Mouse (Mus musculus) urinary bladder, adult 2 months (tissue): Measurements from ENCODE around the gene Hspb8. TPM values are rescaled to one million over a fixed set of nuclear protein-coding genes. Genes with fewer than 3 reads are reported as not detected.
A peak's percentile ranks its signal among the peaks of the same experiment; 100 is the strongest.
"Not testable (repeated sequence)": the region's sequence is repeated elsewhere in the genome, so short reads cannot be mapped to it uniquely, and the experiment has no call there.

Source experiments
- DNase-seq: peaks from one replicate; pipeline ENCODE4 v3.0.0; 2022; ENCODE audit warnings: low spot score
- polyA plus RNA-seq: library from polyadenylated mRNA; depleted of rRNA; stranded (reverse); fragments of >200 nt; gene quantifications from 2 replicates; pipeline ENCODE4 v1.2.3, GENCODE M21; 2012

Gene Hspb8
- polyA plus RNA-seq, 1 experiment: 229 TPM

GRCm38 (mm10) chr5:116434976-116435850 lies 12.5 kb upstream of the Hspb8 start:
- no peak for DNase-seq

GRCm38 (mm10) chr5:116432871-116433270 lies 10.2 kb upstream of the Hspb8 start:
- DNase-seq: no peak

GRCm38 (mm10) chr5:116426701-116427100 lies 4.0 kb upstream of the Hspb8 start:
- DNase-seq: no peak

GRCm38 (mm10) chr5:116425709-116426108 lies 3.0 kb upstream of the Hspb8 start:
- not testable (repeated sequence) for DNase-seq

DNA sequence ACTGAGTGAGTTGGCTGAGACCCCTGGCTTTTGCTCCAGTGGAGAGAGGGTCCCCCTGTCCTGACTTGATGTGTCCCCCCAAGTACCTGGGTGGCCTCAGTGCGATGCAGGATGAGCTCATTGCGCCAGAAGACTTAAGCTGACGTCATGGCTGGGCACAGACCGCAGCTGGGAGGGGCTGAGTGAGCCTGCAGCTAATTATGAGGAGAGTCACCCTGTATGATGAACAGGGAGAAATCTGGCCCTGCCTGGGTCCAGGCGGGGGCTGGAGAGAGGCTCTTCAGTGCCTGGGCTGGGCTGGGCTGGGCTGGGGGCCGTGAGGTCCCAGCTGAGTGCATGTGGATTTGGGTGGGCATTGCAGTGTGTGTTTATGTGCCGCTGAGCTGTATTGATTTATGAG lies 2.6 kb upstream of the Hspb8 start:
- DNase-seq: no peak

GRCm38 (mm10) chr5:116423746-116424145 lies 1.1 kb upstream of the Hspb8 start:
- DNase-seq: no peak

DNA sequence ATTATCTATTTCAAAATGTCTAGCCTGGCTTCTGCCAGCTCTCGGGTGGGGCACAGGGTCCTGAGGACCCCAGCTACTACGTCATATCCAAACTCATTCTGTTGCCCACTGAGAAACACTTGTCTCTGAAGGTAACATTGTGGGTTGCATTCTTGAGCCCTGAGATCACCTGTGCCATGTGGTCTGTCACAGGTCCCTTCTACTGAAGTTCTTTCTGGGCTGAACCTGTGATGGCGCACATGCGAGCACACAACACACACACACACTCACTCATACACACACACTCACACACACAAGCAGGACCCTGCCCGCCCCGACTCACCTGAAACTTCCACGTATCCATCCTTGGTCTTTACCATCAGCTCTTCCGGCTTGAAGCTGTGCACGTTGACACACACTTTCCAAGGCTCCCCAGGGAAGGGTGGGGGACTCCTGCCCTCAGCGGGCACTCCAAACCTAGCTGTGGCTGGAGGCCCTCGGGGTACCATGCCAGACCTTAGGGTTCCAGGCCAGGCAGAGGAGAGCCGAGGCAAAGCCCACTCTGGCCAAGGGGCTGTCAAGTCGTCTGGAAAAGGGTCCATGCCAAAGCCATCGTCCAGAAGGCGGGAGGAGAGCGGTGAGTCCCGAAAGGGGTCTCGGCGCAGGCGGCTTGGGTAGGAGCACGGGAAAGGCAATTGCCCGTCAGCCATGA lies 728 bp downstream of the Hspb8 start:
- peak; percentile 32 for DNase-seq

GRCm38 (mm10) chr5:116420759-116421225 lies 1.9 kb downstream of the Hspb8 start:
- peak; percentile 54 for DNase-seq

GRCm38 (mm10) chr5:116420213-116420612 lies 2.5 kb downstream of the Hspb8 start:
- no peak for DNase-seq

DNA sequence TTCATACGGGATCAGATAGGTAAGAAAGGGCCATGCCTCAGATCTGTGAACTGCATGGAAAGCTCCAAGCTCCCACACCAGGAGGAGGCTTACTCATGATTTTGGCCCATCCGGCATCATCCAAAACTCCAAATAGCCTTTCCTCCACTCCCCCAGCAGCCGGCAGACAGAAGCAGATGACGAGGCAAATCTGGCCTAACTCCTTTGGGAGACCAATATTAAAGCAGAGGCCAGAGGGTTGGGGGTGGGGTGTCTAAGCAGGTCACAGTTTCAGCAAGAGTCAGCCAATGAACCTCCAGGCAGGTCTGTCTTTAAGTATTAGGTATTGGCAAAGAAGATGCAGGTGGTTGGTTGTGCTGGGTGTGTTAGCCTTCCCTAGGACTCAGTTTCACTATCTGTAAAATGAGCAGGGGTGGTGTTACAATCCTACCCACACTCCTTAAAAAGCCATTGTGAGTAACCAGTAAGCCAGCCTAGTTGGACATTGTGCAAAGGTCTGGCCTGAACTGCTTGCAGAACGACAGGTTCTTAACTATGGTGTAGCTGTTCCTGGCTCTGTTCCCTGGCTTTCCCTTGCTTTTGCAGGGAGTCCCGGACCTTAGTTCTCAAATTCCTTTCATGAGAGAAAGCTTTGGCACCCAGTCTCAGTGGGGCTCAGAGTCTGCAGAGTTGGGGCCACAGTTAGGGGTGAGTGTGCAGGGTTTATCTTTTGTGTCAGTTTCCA lies 3.2 kb downstream of the Hspb8 start:
- DNase-seq: no peak

DNA sequence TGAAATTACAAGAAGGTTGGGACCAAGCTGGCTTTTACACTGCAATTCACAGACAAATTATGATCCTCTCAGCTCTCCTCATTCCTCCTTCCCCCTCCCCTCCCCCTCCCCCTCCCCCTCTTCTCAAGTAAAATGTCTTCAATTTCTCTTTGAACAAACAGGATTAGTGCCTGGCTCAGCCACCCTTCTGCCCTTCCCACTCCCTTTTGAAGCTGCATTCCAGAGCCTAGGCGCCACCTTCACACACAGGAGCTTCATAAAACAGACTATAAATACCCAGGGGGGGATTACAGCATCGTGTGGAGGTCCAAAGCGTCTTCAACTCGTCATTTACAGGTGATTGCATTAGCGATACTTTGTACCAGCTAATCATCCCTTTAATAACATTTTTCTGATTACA lies 6.5 kb downstream of the Hspb8 start:
- DNase-seq: no peak

GRCm38 (mm10) chr5:116409689-116410590 lies 12.7 kb downstream of the Hspb8 start:
- DNase-seq: no peak

DNA sequence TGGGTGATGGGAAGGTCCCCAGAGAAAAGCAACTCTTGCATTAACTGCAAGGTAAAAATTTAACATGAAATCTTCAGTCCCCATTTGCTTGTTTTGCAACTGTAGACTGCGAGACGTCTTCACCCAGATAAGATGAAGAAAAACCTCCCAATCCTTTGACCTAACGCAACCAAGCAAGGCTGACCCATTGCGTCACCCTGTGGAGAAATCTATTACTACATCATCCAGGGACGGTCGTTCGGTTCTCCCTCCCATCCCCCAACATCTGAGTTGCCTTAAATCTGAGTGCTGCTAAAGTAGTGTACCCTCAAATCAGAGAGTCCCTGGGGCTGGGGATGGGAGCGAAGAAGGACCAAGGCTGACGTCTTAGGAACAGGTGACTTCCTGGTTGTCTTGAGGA lies 13.7 kb downstream of the Hspb8 start:
- no peak for DNase-seq

DNA sequence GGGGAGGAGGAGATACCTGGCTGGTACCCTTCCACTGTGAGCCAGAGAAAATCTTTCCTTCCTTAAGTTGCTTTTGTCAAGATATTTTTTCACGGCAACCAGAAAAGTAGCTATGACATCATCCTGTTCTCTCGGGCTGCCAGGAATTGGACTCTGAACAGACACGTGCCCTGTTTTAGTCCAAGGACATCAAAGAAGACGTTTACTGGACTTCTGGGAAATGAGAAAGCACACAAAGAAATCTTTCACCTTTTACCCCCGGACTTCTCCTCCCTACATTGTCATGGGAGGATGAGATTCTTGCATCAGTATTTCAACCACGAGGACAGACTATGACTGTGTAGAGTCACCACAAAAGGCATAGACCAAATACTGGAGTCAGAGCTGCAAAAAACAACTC lies 14.7 kb downstream of the Hspb8 start:
- DNase-seq: no peak

DNA sequence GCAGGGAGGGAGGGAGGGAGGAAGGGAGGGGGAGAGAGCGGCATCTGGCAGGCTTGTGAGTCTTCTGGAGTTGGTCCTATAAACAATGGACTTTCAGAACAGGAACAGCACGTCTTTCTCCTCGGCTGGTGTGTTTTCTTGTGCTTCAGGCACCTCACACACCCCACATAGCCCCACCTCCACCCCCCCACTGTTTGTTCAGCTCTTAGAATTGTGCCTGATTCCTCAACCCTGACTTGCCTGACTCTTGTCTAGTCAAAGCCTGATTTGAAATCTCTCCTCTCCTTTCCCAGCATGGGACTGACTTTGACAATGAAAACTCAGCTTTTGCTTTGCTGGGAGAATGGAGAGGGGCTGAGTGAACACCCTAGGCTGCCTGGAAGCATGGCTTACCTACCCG lies 15.3 kb downstream of the Hspb8 start:
- DNase-seq: no peak

- DNase-seq: no peak
Measured at GRCm38 (mm10) chr5:116406507-116406906, 16.2 kb downstream of the Hspb8 start.

- no peak for DNase-seq
Measured at GRCm38 (mm10) chr5:116405934-116406333, 16.7 kb downstream of the Hspb8 start.

DNA sequence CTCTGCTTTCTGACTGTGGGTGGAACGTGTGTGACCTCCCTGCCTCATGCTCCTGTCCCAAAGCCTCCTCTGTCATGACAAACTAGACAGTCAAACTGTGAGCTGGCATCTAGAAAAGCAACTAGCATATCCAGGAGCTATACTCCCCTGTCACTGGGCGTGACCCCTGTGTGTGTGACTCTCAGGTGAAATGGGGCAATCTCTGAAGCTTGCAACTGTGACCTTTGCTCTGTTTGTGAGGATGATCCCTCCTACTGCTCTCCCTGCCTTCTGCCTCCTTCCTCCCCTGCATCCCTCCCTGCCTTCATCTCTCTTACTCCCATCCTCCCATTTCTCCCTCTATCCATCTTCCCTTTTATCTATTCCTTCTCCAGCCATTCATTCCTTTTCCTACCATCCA lies 18.6 kb downstream of the Hspb8 start:
- DNase-seq: no peak

- DNase-seq: no peak
Measured at GRCm38 (mm10) chr5:116400801-116401200, 21.9 kb downstream of the Hspb8 start.

DNA sequence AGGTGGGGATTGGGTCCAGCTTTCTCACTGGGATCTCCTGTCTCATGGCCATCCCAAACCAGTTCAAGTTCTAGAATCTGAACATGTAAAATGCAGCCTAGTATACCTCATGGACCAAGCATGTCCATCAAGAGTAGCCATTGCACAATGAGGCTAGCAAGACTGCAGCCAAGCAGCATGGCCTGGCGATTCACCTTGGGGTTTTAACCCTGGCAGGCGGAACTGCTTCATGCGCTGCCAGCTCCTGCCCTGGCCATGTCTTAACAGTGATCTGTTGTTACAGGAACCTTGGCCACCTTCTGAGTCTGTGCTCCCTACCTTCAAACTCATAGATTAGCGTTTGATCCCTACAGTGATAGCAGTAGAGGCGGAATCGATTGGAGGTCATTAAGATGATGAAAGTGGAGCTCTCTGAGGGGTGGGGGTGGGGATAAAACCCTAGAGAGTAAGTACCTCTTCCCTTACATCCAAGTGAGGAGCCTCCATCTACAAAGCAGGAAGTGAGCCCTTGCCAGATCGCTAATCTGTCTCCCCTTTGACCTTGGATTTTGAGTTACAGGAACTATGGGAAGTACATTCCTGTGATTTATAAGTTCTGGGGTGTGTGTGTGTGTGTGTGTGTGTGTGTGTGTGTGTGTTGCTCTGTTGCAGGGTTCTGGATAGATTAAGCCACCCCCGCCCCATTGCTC lies 22.5 kb downstream of the Hspb8 start:
- no peak for DNase-seq

GRCm38 (mm10) chr5:116396104-116396503 lies 26.6 kb downstream of the Hspb8 start:
- no peak for DNase-seq
